Mouse (Mus musculus): ENCODE measurements at regions not wholly inside any gene's neighbourhood (a gene's known extent, or its start where the extent isn't known, plus 50 kb on each side); places are given as distances from the start of the nearest gene placed in this dataset.

DNA sequence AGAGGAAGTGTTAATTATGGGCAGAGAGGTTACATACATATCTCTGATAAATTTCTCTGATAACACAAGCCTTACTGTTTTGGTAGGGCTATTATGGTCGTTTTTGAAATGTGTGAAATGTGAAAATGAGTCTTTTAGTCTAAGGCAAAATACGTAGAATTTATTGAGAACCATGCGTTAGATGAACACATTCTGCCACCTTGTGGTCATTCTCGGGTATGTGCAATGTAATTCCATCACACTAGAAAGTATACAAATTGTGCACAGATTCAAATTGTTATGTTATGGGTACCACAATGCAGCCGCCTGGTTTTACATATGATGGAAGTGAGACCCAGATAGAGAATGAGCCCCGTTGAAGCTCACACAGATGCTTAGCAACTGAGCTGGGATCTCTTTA lies 138.7 kb downstream of the Cdr1 start:
- DNase-seq (ENCODE audit: low spot score): peak; percentile 69

GRCm38 (mm10) chrX:61043147-61043546 lies 142.2 kb downstream of the Cdr1 start:
- DNase-seq (ENCODE audit: low spot score): peak; percentile 13

Measured in retina, embryonic 14.5 days (tissue).